Mouse (Mus musculus) hindbrain, embryonic 14.5 days (tissue): Measurements from ENCODE around the gene Svip. TPM values are rescaled to one million over a fixed set of nuclear protein-coding genes. Genes with fewer than 3 reads are reported as not detected.

Experiments used
- ATAC-seq: fragments of 200-750 bp; cut with Nextera tagmentation; 2 replicates; pipeline ENCODE4 v1.8.0; 2017; ENCODE audit warnings: moderate number of reproducible peaks, mild to moderate bottlenecking, moderate TSS enrichment, moderate library complexity; ENCODE audit not compliant: low FRiP score
- DNase-seq: peaks from one replicate; pipeline ENCODE4 v3.0.0-alpha.2; 2015; ENCODE audit warnings: low spot score
- H3K27ac ChIP-seq: fragments of 300-500 bp; sonication (generic); 2 replicates; pipeline ENCODE4 v1.5.1; 2014; ENCODE audit warnings: mild to moderate bottlenecking, moderate library complexity
- H3K27me3 ChIP-seq: fragments of 300-500 bp; sonication (generic); 2 replicates; pipeline ENCODE4 v1.6.1; 2014; ENCODE audit warnings: mild to moderate bottlenecking, low read length, mixed read lengths; ENCODE audit not compliant: control insufficient read depth, insufficient read depth
- H3K36me3 ChIP-seq: fragments of 300-500 bp; sonication (generic); replicated peaks from 2 replicates; pipeline ENCODE4 v1.6.1; 2014; ENCODE audit not compliant: control insufficient read depth, insufficient read depth
- H3K4me1 ChIP-seq: fragments of 300-500 bp; sonication (generic); replicated peaks from 2 replicates; pipeline ENCODE4 v1.6.1; 2014; ENCODE audit warnings: antibody characterized with exemption, low read length, mixed read lengths; ENCODE audit not compliant: control insufficient read depth, insufficient read depth
- H3K4me2 ChIP-seq: fragments of 300-500 bp; sonication (generic); replicated peaks from 2 replicates; pipeline ENCODE4 v1.6.1; 2014; ENCODE audit warnings: mild to moderate bottlenecking, moderate library complexity
- H3K4me3 ChIP-seq: fragments of 300-500 bp; sonication (generic); replicated peaks from 2 replicates; pipeline ENCODE4 v1.5.1; 2014; ENCODE audit warnings: mild to moderate bottlenecking, low read length
- H3K9ac ChIP-seq: fragments of 300-500 bp; sonication (generic); 2 replicates; pipeline ENCODE4 v1.6.1; 2014
- H3K9me3 ChIP-seq: fragments of 300-500 bp; sonication (generic); 2 replicates; pipeline ENCODE4 v1.6.1; 2016; ENCODE audit warnings: low read length; ENCODE audit not compliant: control insufficient read depth
- WGBS: fragments of 180-500 bp; shearing (Covaris S2); extraction: QIAGEN DNeasy Blood & Tissue Kit; methylation state at CpG from one replicate; pipeline ENCODE4 v1.1.7; 2014; 5-methylcytosine and 5-hydroxymethylcytosine counted together
- polyA plus RNA-seq: library from polyadenylated mRNA; unstranded; fragments of >200 nt; fragmentation: Nextera tagmentation; extraction: Ambion mirVana; gene quantifications from 2 replicates; pipeline ENCODE4 v1.2.1, GENCODE M21; 2014

Gene Svip
- polyA plus RNA-seq, 1 experiment from 2014 or later, result 23.2 TPM

DNA sequence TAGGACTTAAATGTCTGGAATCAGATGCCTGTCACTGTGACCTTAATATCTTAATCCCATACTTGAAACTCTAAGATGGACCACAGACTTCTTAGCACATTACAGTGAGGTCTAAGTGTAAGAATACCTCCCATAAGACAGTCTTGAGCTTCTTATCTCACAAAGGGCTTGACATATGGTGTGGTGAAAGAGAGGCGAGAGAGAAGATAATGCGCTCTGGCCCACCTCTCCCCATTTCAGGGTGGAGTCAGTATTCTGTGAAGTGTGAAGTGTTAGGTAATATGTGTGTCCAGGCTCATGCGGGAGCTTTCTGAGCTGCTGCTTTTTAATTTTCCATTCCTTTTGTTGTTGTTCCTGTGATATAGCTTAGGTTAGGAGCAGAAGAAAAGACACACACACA, 14.8 kb downstream of the Svip start:
- H3K27me3 ChIP-seq, result no peaks in the 10 kb centered on the region
- H3K27ac ChIP-seq, result no peak overlapping the region
- H3K9ac ChIP-seq, result no peak overlapping the region
- DNase-seq, result no peak
- no peaks in the 10 kb centered on the region for H3K36me3 ChIP-seq
- WGBS, result 81% methylated on average over 3 of the region's 3 CpGs
- H3K4me3 ChIP-seq, result no peak overlapping the region
- no peaks in the 10 kb centered on the region for H3K9me3 ChIP-seq
- H3K4me1 ChIP-seq, result no peaks in the 10 kb centered on the region
- H3K4me2 ChIP-seq, result no peak overlapping the region
- ATAC-seq, result no peak

DNA sequence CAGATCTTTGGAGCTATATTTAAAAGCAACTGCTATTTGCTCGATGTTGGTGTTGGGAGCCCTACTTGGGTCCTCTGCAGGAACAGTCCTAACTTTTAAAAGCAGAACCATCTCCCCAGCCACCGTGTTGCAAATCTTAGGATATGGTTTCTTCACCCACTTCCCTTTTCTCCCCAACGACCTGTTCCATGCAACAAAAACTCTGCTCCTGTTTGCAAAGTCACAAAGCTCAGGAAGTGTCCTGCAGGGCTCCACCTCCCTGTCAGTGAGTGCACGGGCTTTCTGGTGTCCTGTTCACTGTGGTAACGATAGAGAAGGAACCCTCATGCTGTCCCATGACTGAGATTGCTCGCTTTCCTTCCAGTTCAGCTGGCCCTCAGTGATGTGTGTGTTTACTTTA, 18.9 kb downstream of the Svip start:
- no peaks in the 10 kb centered on the region for H3K36me3 ChIP-seq
- H3K4me3 ChIP-seq, result no peak overlapping the region
- no peak overlapping the region for H3K4me2 ChIP-seq
- WGBS, result 71% methylated on average over 6 of the region's 6 CpGs
- no peaks in the 10 kb centered on the region for H3K27me3 ChIP-seq
- H3K9me3 ChIP-seq, result no peaks in the 10 kb centered on the region
- DNase-seq (no peak), ATAC-seq (no peak)
- H3K4me1 ChIP-seq, result no peaks in the 10 kb centered on the region
- H3K9ac ChIP-seq, result no peak overlapping the region
- H3K27ac ChIP-seq, result no peak overlapping the region

DNA sequence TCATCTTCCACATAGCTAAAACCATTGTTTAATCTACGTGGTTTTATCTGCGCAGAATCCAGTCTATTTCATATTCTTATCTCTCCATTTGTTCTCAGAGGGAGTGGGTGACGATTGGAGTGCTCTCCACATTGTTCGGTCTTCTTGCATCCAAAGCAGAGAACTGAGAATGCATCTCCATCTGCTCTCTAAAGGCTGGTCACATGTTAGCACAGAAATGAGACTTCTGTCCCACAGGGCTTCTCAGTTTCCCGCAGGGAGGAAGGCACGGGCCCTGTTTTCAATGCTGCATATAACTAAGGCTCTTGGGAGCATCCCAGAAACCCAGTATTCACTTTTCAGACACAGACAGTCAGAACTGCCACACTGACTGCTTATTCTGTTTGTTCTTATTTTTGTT, 20.1 kb downstream of the Svip start:
- ATAC-seq, result no peak
- no peak overlapping the region for H3K4me2 ChIP-seq
- H3K9ac ChIP-seq, result no peak overlapping the region
- 70% methylated on average over 6 of the region's 6 CpGs for WGBS
- no peak for DNase-seq
- H3K27me3 ChIP-seq, result no peaks in the 10 kb centered on the region
- H3K9me3 ChIP-seq, result no peaks in the 10 kb centered on the region
- H3K4me3 ChIP-seq, result no peak overlapping the region
- no peaks in the 10 kb centered on the region for H3K4me1 ChIP-seq
- H3K36me3 ChIP-seq, result no peaks in the 10 kb centered on the region
- no peak overlapping the region for H3K27ac ChIP-seq

DNA sequence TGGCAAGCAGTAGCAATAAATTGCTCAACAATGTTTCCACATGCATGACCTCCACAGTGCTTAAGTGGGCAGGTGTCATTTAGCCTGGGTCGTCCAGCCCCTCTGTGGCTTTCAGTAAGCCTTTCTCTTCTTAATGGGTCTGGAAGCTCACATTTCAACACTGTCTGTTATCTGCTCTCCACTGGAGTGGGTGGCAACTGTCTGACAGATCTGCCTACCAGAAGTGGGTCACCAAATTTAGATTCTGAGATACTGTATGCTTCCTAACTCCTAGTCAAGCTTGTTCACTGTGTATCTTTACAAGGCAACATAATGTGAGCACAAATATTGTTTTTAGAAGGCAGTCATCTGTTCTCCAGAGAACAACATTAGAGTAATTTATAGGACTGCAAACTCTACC, 23.5 kb downstream of the Svip start:
- H3K27me3 ChIP-seq, result no peaks in the 10 kb centered on the region

DNA sequence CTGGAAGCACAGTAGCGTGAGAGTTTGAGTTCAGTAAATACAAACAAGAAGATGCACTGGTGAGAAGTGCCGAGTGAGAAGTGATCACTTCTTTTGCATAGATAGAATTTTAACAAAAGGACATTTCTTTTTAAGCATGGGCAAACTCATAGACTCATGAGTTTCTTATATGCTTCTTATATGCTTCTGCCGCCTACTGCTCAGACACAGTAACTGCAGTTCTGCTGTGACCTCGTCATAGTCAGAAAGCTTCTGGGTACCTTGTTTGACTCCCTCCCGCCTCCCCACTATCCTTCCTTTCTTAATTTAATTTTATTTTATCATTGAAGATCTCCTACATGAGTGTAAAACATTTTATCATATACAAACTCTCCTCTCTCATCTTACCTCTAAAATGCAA, 26.5 kb downstream of the Svip start:
- DNase-seq, result no peak

More for the DNA sequence above, 23.5 kb downstream of the Svip start:
- Histone ChIP-seq H3K27ac (no peak overlapping the region), H3K4me1 (no peaks in the 10 kb centered on the region), H3K9me3 (no peaks in the 10 kb centered on the region), H3K9ac (no peak overlapping the region), H3K4me2 (no peak overlapping the region), H3K4me3 (no peak overlapping the region), H3K36me3 (no peaks in the 10 kb centered on the region)
- ATAC-seq (no peak), DNase-seq (no peak)
- WGBS, result 47% methylated on average over 1 of the region's 1 CpGs

DNA sequence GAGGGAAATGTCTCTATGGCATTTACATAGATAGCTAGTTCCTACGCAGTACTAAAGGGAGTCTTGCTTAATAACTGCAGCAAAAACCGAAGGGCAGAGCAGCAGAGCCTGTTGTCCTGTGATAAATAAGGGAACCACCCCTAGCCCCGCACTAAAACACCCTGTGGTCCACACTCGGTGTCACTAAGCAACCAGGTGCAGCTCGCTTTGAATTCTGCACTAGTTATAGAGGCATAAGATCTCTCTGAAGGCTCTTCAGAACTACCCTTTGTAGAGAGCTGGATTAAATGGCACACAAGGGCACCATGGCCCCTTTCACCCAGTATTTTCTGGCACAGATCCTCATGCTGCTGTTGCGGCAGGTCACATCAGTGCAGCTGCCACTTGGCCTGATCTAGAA, 30.6 kb downstream of the Svip start:
- 53% methylated on average over 6 of the region's 6 CpGs for WGBS
- DNase-seq, result no peak
- no peak for ATAC-seq
- H3K36me3 ChIP-seq, result no peaks in the 10 kb centered on the region
- H3K9me3 ChIP-seq, result no peaks in the 10 kb centered on the region
- H3K4me1 ChIP-seq, result no peaks in the 10 kb centered on the region
- no peaks in the 10 kb centered on the region for H3K27me3 ChIP-seq
- H3K4me2 ChIP-seq, result no peak overlapping the region
- no peak overlapping the region for H3K4me3 ChIP-seq
- H3K9ac ChIP-seq, result no peak overlapping the region
- peak overlapping the region; percentile 3; the same call in 1 of the 2 replicates for H3K27ac ChIP-seq

More for the DNA sequence above, 26.5 kb downstream of the Svip start:
- Histone ChIP-seq H3K4me1 (no peaks in the 10 kb centered on the region), H3K36me3 (no peaks in the 10 kb centered on the region), H3K9ac (no peak overlapping the region), H3K4me2 (no peak overlapping the region), H3K27me3 (no peaks in the 10 kb centered on the region), H3K27ac (no peak overlapping the region), H3K4me3 (no peak overlapping the region), H3K9me3 (no peaks in the 10 kb centered on the region)
- ATAC-seq, result no peak
- WGBS, result 51% methylated on average over 5 of the region's 5 CpGs

DNA sequence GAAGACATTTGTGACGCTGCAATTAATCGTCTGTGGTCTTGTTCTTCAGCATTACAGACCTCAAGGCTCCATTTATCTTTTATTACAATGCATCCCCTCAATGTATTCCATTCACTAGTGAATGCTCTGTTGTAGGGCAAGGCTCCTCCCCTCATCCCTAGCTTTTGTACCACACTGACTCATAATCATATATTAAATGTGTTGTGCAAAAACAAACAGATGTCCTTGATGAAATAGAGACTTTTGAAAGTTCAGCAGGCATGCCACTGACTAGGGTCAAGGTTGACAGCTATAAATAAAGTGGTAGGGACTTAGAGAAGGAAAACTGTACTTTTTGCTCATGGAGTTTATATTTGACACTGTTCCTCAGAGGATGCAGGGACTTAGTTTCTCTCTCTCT, 32.3 kb downstream of the Svip start:
- H3K27me3 ChIP-seq, result no peaks in the 10 kb centered on the region
- H3K27ac ChIP-seq, result no peak overlapping the region
- no peaks in the 10 kb centered on the region for H3K36me3 ChIP-seq
- H3K9me3 ChIP-seq, result no peaks in the 10 kb centered on the region
- H3K4me2 ChIP-seq, result no peak overlapping the region
- ATAC-seq (no peak), DNase-seq (no peak)
- H3K4me1 ChIP-seq, result no peaks in the 10 kb centered on the region
- H3K4me3 ChIP-seq, result no peak overlapping the region
- 48% methylated on average over 2 of the region's 2 CpGs for WGBS
- no peak overlapping the region for H3K9ac ChIP-seq

- ATAC-seq (no peak; the same call in 1 of the 2 replicates), DNase-seq (no peak)
- Histone ChIP-seq H3K9me3 (no peaks in the 10 kb centered on the region), H3K27ac (no peak overlapping the region), H3K36me3 (no peaks in the 10 kb centered on the region), H3K27me3 (no peaks in the 10 kb centered on the region), H3K4me3 (no peak overlapping the region), H3K4me2 (no peak overlapping the region), H3K4me1 (no peaks in the 10 kb centered on the region), H3K9ac (0 out of 2 replicates have a peak overlapping the region, but pooled peaks have one; percentile 10)
- 65% methylated on average over 5 of the region's 5 CpGs for WGBS
Measured at GRCm38 (mm10) chr7:51973091-51973490, 32.7 kb downstream of the Svip start.

- Histone ChIP-seq H3K4me3 (no peak overlapping the region), H3K9me3 (no peaks in the 10 kb centered on the region), H3K9ac (no peak overlapping the region), H3K27ac (0 out of 2 replicates have a peak overlapping the region, but pooled peaks have one; percentile 47), H3K4me1 (no peaks in the 10 kb centered on the region), H3K27me3 (no peaks in the 10 kb centered on the region), H3K36me3 (no peaks in the 10 kb centered on the region), H3K4me2 (no peak overlapping the region)
- WGBS, result 30% methylated on average over 6 of the region's 6 CpGs
- peak; percentile 65 for ATAC-seq
- DNase-seq, result peak; percentile 90
Measured at GRCm38 (mm10) chr7:51972252-51972855, 33.5 kb downstream of the Svip start.

DNA sequence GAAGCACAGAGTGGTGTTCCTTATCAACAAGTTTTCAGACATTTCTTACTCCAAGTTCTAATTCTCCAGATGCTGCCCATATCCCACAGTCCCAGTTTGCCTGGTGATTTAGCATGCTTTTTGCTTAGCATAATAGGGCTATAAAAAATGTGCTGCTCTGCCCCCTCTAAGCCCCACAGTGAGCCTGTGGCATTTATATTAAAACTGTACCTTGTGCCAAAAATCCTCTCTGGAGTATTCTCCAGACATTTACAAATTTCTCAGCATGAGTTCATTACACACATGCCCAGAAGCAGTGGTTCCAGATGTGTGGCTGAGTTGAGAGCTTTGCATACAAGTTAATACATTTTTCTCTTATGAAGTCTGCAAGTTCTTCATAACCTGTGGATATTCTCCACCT, 36.4 kb downstream of the Svip start:
- Histone ChIP-seq H3K4me3 (no peak overlapping the region), H3K4me2 (no peak overlapping the region), H3K36me3 (no peaks in the 10 kb centered on the region), H3K9ac (no peak overlapping the region), H3K27ac (no peak overlapping the region), H3K27me3 (no peaks in the 10 kb centered on the region), H3K4me1 (no peaks in the 10 kb centered on the region), H3K9me3 (no peaks in the 10 kb centered on the region)
- ATAC-seq, result no peak
- no peak for DNase-seq
